Mouse (Mus musculus) hindbrain, postnatal 0 days (tissue): Measurements from ENCODE around the gene Hsd17b3. TPM values are rescaled to one million over a fixed set of nuclear protein-coding genes. Genes with fewer than 3 reads are reported as not detected.

Source experiments
- ATAC-seq: fragments of 200-750 bp; cut with Nextera tagmentation; 2 replicates; pipeline ENCODE4 v1.8.0; 2017; ENCODE audit warnings: mild to moderate bottlenecking, moderate TSS enrichment, moderate library complexity
- DNase-seq: peaks from one replicate; pipeline ENCODE4 v3.0.0-alpha.2; 2015; ENCODE audit warnings: low spot score
- H3K27ac ChIP-seq: fragments of 300-500 bp; sonication (generic); 2 replicates; pipeline ENCODE4 v1.5.1; 2014; ENCODE audit warnings: mild to moderate bottlenecking
- H3K27me3 ChIP-seq: fragments of 300-500 bp; sonication (generic); 2 replicates; pipeline ENCODE4 v1.6.1; 2014; ENCODE audit warnings: low read length, mixed read lengths; ENCODE audit not compliant: insufficient read depth
- H3K36me3 ChIP-seq: fragments of 300-500 bp; sonication (generic); 2 replicates; pipeline ENCODE4 v1.6.1; 2014; ENCODE audit warnings: low read length, mixed read lengths; ENCODE audit not compliant: insufficient read depth
- H3K4me1 ChIP-seq: fragments of 300-500 bp; sonication (generic); 2 replicates; pipeline ENCODE4 v1.6.1; 2014; ENCODE audit warnings: antibody characterized with exemption, low read length, mixed read lengths; ENCODE audit not compliant: insufficient read depth
- H3K4me2 ChIP-seq: fragments of 300-500 bp; sonication (generic); 2 replicates; pipeline ENCODE4 v1.6.1; 2014; ENCODE audit warnings: low read depth, mild to moderate bottlenecking, low read length, moderate library complexity, mixed read lengths
- H3K4me3 ChIP-seq: fragments of 300-500 bp; sonication (generic); 2 replicates; pipeline ENCODE4 v1.5.1; 2014; ENCODE audit warnings: low read length
- H3K9ac ChIP-seq: fragments of 300-500 bp; sonication (generic); replicated peaks from 2 replicates; pipeline ENCODE4 v1.6.1; 2014; ENCODE audit warnings: mild to moderate bottlenecking, low read length, moderate library complexity, mixed read lengths
- H3K9me3 ChIP-seq: fragments of 300-500 bp; sonication (generic); 2 replicates; pipeline ENCODE4 v1.6.1; 2016; ENCODE audit warnings: low read length, mixed read lengths
- CTCF ChIP-seq: IDR thresholded peaks from 2 replicates; pipeline ENCODE4 v1.5.1; 2016; ENCODE audit warnings: antibody characterized with exemption, control low read depth, low read depth
- WGBS: fragments of 180-500 bp; shearing (Covaris S2); extraction: QIAGEN DNeasy Blood & Tissue Kit; methylation state at CpG from one replicate; pipeline ENCODE4 v1.1.7; 2014; 5-methylcytosine and 5-hydroxymethylcytosine counted together
- polyA plus RNA-seq: library from polyadenylated mRNA; unstranded; fragments of >200 nt; fragmentation: Nextera tagmentation; extraction: Ambion mirVana; gene quantifications from 2 replicates; pipeline ENCODE4 v1.2.1, GENCODE M21; 2015
- total RNA-seq: library from RNA; depleted of rRNA; stranded (reverse); fragments of >200 nt; gene quantifications from 2 replicates; pipeline ENCODE4 v1.2.3, GENCODE M21; 2014; rRNA removed

Gene Hsd17b3
- total RNA-seq (not detected in 2 replicates), polyA plus RNA-seq (not detected in 2 replicates)

- DNase-seq = no peak
- Histone ChIP-seq H3K27me3 (no peaks in the 10 kb centered on the region), H3K9me3 (no peaks in the 10 kb centered on the region), H3K4me1 (no peaks in the 10 kb centered on the region), H3K36me3 (no peaks in the 10 kb centered on the region), H3K9ac (no peak within 1 kb of the TSS), H3K4me2 (no peak within 1 kb of the TSS), H3K27ac (no peak within 1 kb of the TSS), H3K4me3 (no peak within 1 kb of the TSS)
- ATAC-seq = no peak
- WGBS = 91% methylated on average over 4 of the region's 4 CpGs
- no peak for TF ChIP-seq CTCF
Observed at GRCm38 (mm10) chr13:64089130-64089529, at the start of gene Hsd17b3. Hsd17b3 (minus strand) TSS chr13:64089230.

GRCm38 (mm10) chr13:64129616-64130375 lies 40.8 kb upstream of the Hsd17b3 start:
- Histone ChIP-seq H3K4me3 (peak overlapping the region; percentile 55), H3K27me3 (no peaks in the 10 kb centered on the region), H3K4me1 (0 out of 2 replicates have a peak, but pooled peaks cover 5% of the 10 kb centered on the region), H3K9me3 (no peaks in the 10 kb centered on the region), H3K9ac (peak overlapping the region; percentile 55), H3K36me3 (no peaks in the 10 kb centered on the region), H3K27ac (no peak overlapping the region), H3K4me2 (peak overlapping the region; percentile 98)
- ATAC-seq (peak; percentile 70), DNase-seq (peak; percentile 49)
- WGBS = 41% methylated on average over 15 of the region's 15 CpGs
- TF ChIP-seq CTCF = peak; percentile 50

DNA sequence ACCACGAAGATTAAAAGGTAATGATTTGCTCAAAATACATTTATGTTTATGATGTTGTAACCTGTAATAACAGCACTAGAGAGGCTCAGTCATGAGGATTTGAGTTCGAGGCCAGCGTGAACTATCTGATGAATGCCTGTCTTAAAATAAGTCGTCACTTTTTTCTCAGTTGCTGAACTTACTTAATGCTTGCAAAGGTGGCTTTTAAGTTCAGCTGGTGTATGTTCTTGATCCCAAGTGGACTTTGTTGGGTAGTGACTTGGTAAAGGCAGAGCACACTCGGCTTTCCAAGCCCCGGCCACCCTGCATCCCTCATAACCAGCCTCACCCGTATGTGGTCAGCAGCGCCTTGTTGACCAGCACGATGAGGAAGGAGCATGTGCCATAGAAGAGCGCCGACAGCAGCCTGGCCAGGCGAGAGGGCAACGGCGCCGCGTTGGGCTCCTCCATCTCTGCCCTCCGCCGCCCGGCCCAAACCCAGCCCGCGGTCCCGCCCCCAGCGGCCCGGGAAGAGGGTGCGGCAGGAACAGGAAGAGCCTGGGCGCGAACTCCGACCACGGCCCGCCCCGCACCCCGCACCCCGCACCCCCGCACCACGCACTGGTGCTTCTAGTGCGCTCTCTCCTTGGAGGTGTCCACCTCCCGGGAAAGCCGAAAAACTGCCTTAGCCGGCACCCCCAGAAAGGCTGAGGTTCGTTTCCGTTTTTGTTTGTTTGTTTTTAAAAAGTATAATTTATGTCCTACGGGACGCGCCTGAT lies 40.0 kb upstream of the Hsd17b3 start, which contains the start of gene Slc35d2:
Gene Slc35d2, minus strand, starts transcription at position 511 of the 758 bp plus-strand sequence.
- peak; percentile 21 for DNase-seq

DNA sequence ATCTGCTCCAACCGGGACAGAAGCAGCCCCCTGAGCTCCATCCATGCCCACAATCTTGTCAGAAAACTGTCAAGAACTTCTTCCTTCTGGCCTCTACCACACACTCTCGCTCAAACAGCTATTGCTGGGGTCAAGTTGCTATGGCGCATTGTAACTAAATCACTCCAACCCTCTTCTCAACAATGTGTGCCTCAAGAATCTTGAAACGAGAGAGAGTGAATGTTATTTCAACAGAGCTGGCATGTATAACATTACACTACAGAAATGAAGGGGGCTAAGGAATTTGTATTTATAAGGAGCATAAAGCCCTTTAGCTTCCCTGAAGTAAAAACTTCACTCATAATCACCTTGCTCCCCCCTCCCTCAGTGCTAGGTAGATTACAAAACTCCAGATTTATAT lies 37.3 kb upstream of the Hsd17b3 start:
- H3K36me3 ChIP-seq = no peaks in the 10 kb centered on the region
- no peak overlapping the region for H3K4me2 ChIP-seq
- no peak for TF ChIP-seq CTCF
- no peaks in the 10 kb centered on the region for H3K27me3 ChIP-seq
- no peaks in the 10 kb centered on the region for H3K9me3 ChIP-seq
- H3K4me3 ChIP-seq = no peak overlapping the region
- 55% methylated on average over 4 of the region's 4 CpGs for WGBS
- no peak overlapping the region for H3K9ac ChIP-seq
- ATAC-seq (no peak), DNase-seq (no peak)
- 0 out of 2 replicates have a peak, but pooled peaks cover 5% of the 10 kb centered on the region for H3K4me1 ChIP-seq
- no peak overlapping the region for H3K27ac ChIP-seq

More for the DNA sequence above, 40.0 kb upstream of the Hsd17b3 start, which contains the start of gene Slc35d2:
- H3K9me3 ChIP-seq = no peaks in the 10 kb centered on the region
- TF ChIP-seq CTCF = no peak
- H3K27me3 ChIP-seq = no peaks in the 10 kb centered on the region
- H3K4me2 ChIP-seq = peak within 1 kb of the TSS; percentile 98
- WGBS = 9% methylated on average over 42 of the region's 44 CpGs
- peak within 1 kb of the TSS; percentile 55 for H3K4me3 ChIP-seq
- peak within 1 kb of the TSS; percentile 55 for H3K9ac ChIP-seq
- 0 out of 2 replicates have a peak, but pooled peaks cover 5% of the 10 kb centered on the region for H3K4me1 ChIP-seq
- H3K36me3 ChIP-seq = no peaks in the 10 kb centered on the region
- ATAC-seq = peak; percentile 75
- H3K27ac ChIP-seq = no peak within 1 kb of the TSS

DNA sequence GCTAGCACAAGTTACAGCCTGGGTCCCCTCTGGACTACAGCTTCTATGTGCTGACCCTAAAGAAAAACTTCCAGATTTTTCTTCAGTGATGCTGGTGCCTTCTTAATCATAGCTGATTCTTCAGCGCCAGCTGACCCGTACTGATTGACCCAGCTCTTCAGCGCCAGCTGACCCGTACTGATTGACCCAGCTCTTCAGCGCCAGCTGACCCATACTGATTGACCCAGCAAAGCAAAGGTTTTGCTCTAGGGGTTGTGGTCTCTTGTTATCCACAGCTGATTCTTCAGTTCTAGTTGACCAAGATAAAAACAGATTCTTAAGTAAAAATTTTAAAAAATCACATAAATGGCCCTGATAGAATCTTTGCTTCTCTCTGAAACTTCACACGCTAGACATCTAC lies 35.9 kb upstream of the Hsd17b3 start:
- Histone ChIP-seq H3K4me3 (no peak overlapping the region), H3K4me1 (0 out of 2 replicates have a peak, but pooled peaks cover 5% of the 10 kb centered on the region), H3K4me2 (no peak overlapping the region), H3K27ac (no peak overlapping the region), H3K36me3 (no peaks in the 10 kb centered on the region), H3K9me3 (no peaks in the 10 kb centered on the region), H3K27me3 (no peaks in the 10 kb centered on the region), H3K9ac (no peak overlapping the region)
- DNase-seq = no peak
- no peak for TF ChIP-seq CTCF
- 82% methylated on average over 6 of the region's 6 CpGs for WGBS
- ATAC-seq = no peak

GRCm38 (mm10) chr13:64123491-64124188 lies 34.6 kb upstream of the Hsd17b3 start:
- H3K4me2 ChIP-seq = no peak overlapping the region
- 37% methylated on average over 6 of the region's 6 CpGs for WGBS
- ATAC-seq (no peak), DNase-seq (no peak)
- TF ChIP-seq CTCF = no peak
- no peaks in the 10 kb centered on the region for H3K27me3 ChIP-seq
- no peak overlapping the region for H3K4me3 ChIP-seq
- H3K27ac ChIP-seq = no peak overlapping the region
- H3K4me1 ChIP-seq = no peaks in the 10 kb centered on the region
- H3K9me3 ChIP-seq = no peaks in the 10 kb centered on the region
- no peaks in the 10 kb centered on the region for H3K36me3 ChIP-seq
- H3K9ac ChIP-seq = no peak overlapping the region
